In genomic region chr7:73747531-73747930, GRCm38 (mm10) we compare ENCODE assay signal across 25 mouse cellular contexts. TPM values are rescaled to one million over a fixed set of nuclear protein-coding genes. Genes with fewer than 3 reads are reported as not detected.
DNase-seq lines count a peak whose midpoint lies in the region; ATAC-seq and TF ChIP-seq lines count a peak whose summit lies in the region.
"Had no signal": no experiment of that assay in that cellular context is flagged by ENCODE, and none has a peak within 500 bp of the region (broad histone marks: within the 10 kb centered on the region; RNA-seq: fewer than 3 reads in every experiment).

No protein-coding gene starts in this region.

- WGBS in heart, adult 2 months = 65% methylated on average over 3 of the region's 3 CpGs
- 54% methylated on average over 3 of the region's 3 CpGs for WGBS in lung, embryonic 15.5 days
- WGBS in lung, adult 2 months = 72% methylated on average over 3 of the region's 3 CpGs
- WGBS in lung, postnatal 0 days = 57% methylated on average over 3 of the region's 3 CpGs

- peak overlapping the region; percentile 43 for H3K27ac ChIP-seq in heart, adult 2 months
- peak overlapping the region; percentile 92 for H3K27ac ChIP-seq in lung, embryonic 15.5 days
- peak overlapping the region; percentile 83 for H3K27ac ChIP-seq in lung, postnatal 0 days (ENCODE audit: low read length)
- H3K27ac ChIP-seq: embryonic facial prominence, embryonic 15.5 days; hindbrain, embryonic 12.5 days; limb, embryonic 12.5 days; neural tube, embryonic 13.5 days had no signal

- H3K36me3 ChIP-seq in heart, adult 2 months (ENCODE audit: control insufficient read depth, insufficient read depth, low read length) = peaks cover 2% of the 10 kb centered on the region; the same call in 1 of the 2 replicates
- no peaks in the 10 kb centered on the region for H3K36me3 ChIP-seq in lung, embryonic 15.5 days
- H3K36me3 ChIP-seq in lung, postnatal 0 days (ENCODE audit: insufficient read depth, low read length) = no peaks in the 10 kb centered on the region
- H3K36me3 ChIP-seq: embryonic facial prominence, embryonic 15.5 days; hindbrain, embryonic 12.5 days; limb, embryonic 12.5 days; neural tube, embryonic 13.5 days had no signal

- no peak for TF ChIP-seq CTCF in heart, adult 2 months (IDR thresholded peaks at IDR 0.05)
- TF ChIP-seq CTCF in lung, adult 2 months (IDR thresholded peaks at IDR 0.05; ENCODE audit: insufficient read depth, low read length) = no peak
- TF ChIP-seq CTCF in lung, postnatal 0 days (IDR thresholded peaks at IDR 0.05) = no peak

- H3K4me1 ChIP-seq in heart, adult 2 months (ENCODE audit: control insufficient read depth, insufficient read depth, low read length) = peaks cover 4% of the 10 kb centered on the region; the same call in 1 of the 2 replicates
- H3K4me1 ChIP-seq in lung, embryonic 15.5 days = peaks cover 26% of the 10 kb centered on the region
- peaks cover 6% of the 10 kb centered on the region; the same call in 1 of the 2 replicates for H3K4me1 ChIP-seq in lung, adult 2 months (ENCODE audit: control insufficient read depth, insufficient read depth, low read length)
- peaks cover 9% of the 10 kb centered on the region; the same call in 1 of the 2 replicates for H3K4me1 ChIP-seq in lung, postnatal 0 days (ENCODE audit: insufficient read depth, low read depth, low read length)
- H3K4me1 ChIP-seq: neural tube, embryonic 13.5 days had no signal

- no peak overlapping the region for H3K4me3 ChIP-seq in heart, adult 2 months
- no peak overlapping the region for H3K4me3 ChIP-seq in lung, embryonic 15.5 days
- H3K4me3 ChIP-seq in lung, adult 2 months (replicated peaks; ENCODE audit: extremely low read depth, low read depth, low read length) = no peak overlapping the region
- no peak overlapping the region for H3K4me3 ChIP-seq in lung, postnatal 0 days (ENCODE audit: low read depth, low read length)
- H3K4me3 ChIP-seq: embryonic facial prominence, embryonic 15.5 days; hindbrain, embryonic 12.5 days; limb, embryonic 12.5 days; megakaryocyte, embryonic 14.5 days; neural tube, embryonic 13.5 days had no signal

- H3K79me2 ChIP-seq in heart, adult 2 months (replicated peaks; ENCODE audit: control insufficient read depth, insufficient read depth, low read length) = no peaks in the 10 kb centered on the region

- H3K4me2 ChIP-seq in lung, embryonic 15.5 days = peak overlapping the region; percentile 25; the same call in 1 of the 2 replicates
- no peak overlapping the region for H3K4me2 ChIP-seq in lung, postnatal 0 days (replicated peaks; ENCODE audit: low read depth, low read length)
- H3K4me2 ChIP-seq: embryonic facial prominence, embryonic 15.5 days; hindbrain, embryonic 12.5 days; limb, embryonic 12.5 days; liver, embryonic 11.5 days; neural tube, embryonic 13.5 days had no signal

- TF ChIP-seq EP300 in heart, adult 2 months (IDR thresholded peaks at IDR 0.05; ENCODE audit: insufficient read depth, low read depth, low read length) = no peak
- 0 out of 2 replicates have a peak, but pooled peaks have one; percentile 19 for TF ChIP-seq EP300 in lung, postnatal 0 days (IDR thresholded peaks at IDR 0.05)

- no peaks in the 10 kb centered on the region for H3K27me3 ChIP-seq in heart, adult 2 months (ENCODE audit: control insufficient read depth, insufficient read depth, low read length)
- H3K27me3 ChIP-seq in lung, embryonic 15.5 days = no peaks in the 10 kb centered on the region
- no peaks in the 10 kb centered on the region for H3K27me3 ChIP-seq in lung, postnatal 0 days (replicated peaks; ENCODE audit: insufficient read depth, low read length)
- H3K27me3 ChIP-seq: embryonic facial prominence, embryonic 15.5 days; hindbrain, embryonic 12.5 days; neural tube, embryonic 13.5 days had no signal

- no peak for TF ChIP-seq POLR2A in heart, adult 2 months (IDR thresholded peaks at IDR 0.05; ENCODE audit: insufficient read depth, low read depth, low read length)
- no peak for TF ChIP-seq POLR2A in lung, adult 2 months (IDR thresholded peaks at IDR 0.05; ENCODE audit: borderline replicate concordance, extremely low read depth, low read depth, low read length)

- H3K9me3 ChIP-seq in lung, embryonic 15.5 days = no peaks in the 10 kb centered on the region
- no peaks in the 10 kb centered on the region for H3K9me3 ChIP-seq in lung, postnatal 0 days (ENCODE audit: low read length)
- H3K9me3 ChIP-seq: embryonic facial prominence, embryonic 15.5 days; hindbrain, embryonic 12.5 days; neural tube, embryonic 13.5 days had no signal

- no peak for DNase-seq in heart, adult 2 months
- no peak for DNase-seq in heart, adult 8-10 months (ENCODE audit: low spot score)
- no peak for DNase-seq in lung, adult 2 months
- DNase-seq in lung, postnatal 0 days (ENCODE audit: low spot score) = peak; percentile 51
- DNase-seq in cerebellum, postnatal 14 days = no peak
- DNase-seq in cerebellum, adult 8-10 months = no peak
- DNase-seq: adrenal gland, postnatal 25 days; cerebellum, adult 9-10 months; forebrain, postnatal 0 days; gastrocnemius, postnatal 14 days; heart, adult 18-20 months; kidney, adult 9 months; liver, postnatal 0 days; midbrain, embryonic 14.5 days; retina, postnatal 1 day; thymus, adult 2 months; thymus, postnatal 4 days had no signal

- intact Hi-C loops in heart, adult 2 months (cut with DNase I) = loop anchor here (10.0 kb wide), 1 partner anchor 213 kb away; no protein-coding TSS in a partner anchor

- no peak overlapping the region for H3K9ac ChIP-seq in heart, adult 2 months (ENCODE audit: low read depth, low read length)
- no peak overlapping the region for H3K9ac ChIP-seq in lung, embryonic 15.5 days
- no peak overlapping the region for H3K9ac ChIP-seq in lung, postnatal 0 days (replicated peaks; ENCODE audit: low read depth)
- H3K9ac ChIP-seq: embryonic facial prominence, embryonic 15.5 days; forebrain, postnatal 0 days; hindbrain, embryonic 12.5 days; limb, embryonic 12.5 days; liver, postnatal 0 days; neural tube, embryonic 13.5 days had no signal

- peak; percentile 48; the same call in 1 of the 2 replicates for ATAC-seq in lung, embryonic 15.5 days (ENCODE audit: borderline replicate concordance, extremely low read depth, low FRiP score, low TSS enrichment)
- ATAC-seq in lung, postnatal 0 days = peak; percentile 58
- ATAC-seq: CD4-positive, CD25-positive, alpha-beta regulatory T cell, adult 4 months; liver, postnatal 0 days had no signal

RNA-seq across cellular contexts. Expression of gene Fam174b, which starts 7.4 kb away (rescaled TPM):
- total RNA-seq in heart, adult 2 months (2021) = 100 to 1,000 TPM; 175 to 193 TPM
- 149 and 207 TPM in 2 replicates for polyA plus RNA-seq in heart, adult 2 months (2012; rRNA removed)
- 100 to 1,000 TPM; 200 to 214 (median 203) TPM for total RNA-seq in heart, adult 8-10 months (2022)
- 83.7 and 84.4 TPM in 2 replicates for polyA plus RNA-seq in lung, embryonic 15.5 days (2015; fragmentation: Nextera tagmentation; extraction: Ambion mirVana)
- polyA plus RNA-seq in lung, adult 2 months (2012; rRNA removed) = 135 and 156 TPM in 2 replicates
- polyA plus RNA-seq in lung, postnatal 0 days (2015; fragmentation: Nextera tagmentation; extraction: Ambion mirVana) = 116 and 147 TPM in 2 replicates
